Mouse (Mus musculus): ENCODE data around the gene Qtrt2. TPM values are rescaled to one million over a fixed set of nuclear protein-coding genes. Genes with fewer than 3 reads are reported as not detected.

Qtrt2 gene
- polyA plus RNA-seq, 1 experiment, result 11.4 TPM

GRCm38 (mm10) chr16:43935367-43935766 is 8.8 kb upstream of the Qtrt2 start:
- Histone ChIP-seq H3K27ac (ENCODE audit: control insufficient read depth, insufficient read depth, low read depth, low read length, poor library complexity) (no peak overlapping the region), H3K4me1 (ENCODE audit: control insufficient read depth, insufficient read depth, low read length) (no peaks in the 10 kb centered on the region), H3K4me3 (replicated peaks; ENCODE audit: control insufficient read depth, low read depth, low read length) (no peak overlapping the region)
- TF ChIP-seq POLR2A (IDR thresholded peaks at IDR 0.05; ENCODE audit: borderline replicate concordance, control insufficient read depth, low read depth, low read length), result no peak
- no peak for TF ChIP-seq CTCF (IDR thresholded peaks at IDR 0.05; ENCODE audit: control insufficient read depth, insufficient read depth, low read length)
- 76% methylated on average over 3 of the region's 3 CpGs for WGBS

GRCm38 (mm10) chr16:43934856-43935255 is 8.2 kb upstream of the Qtrt2 start:
- H3K4me1 ChIP-seq (ENCODE audit: control insufficient read depth, insufficient read depth, low read length), result no peaks in the 10 kb centered on the region
- H3K4me3 ChIP-seq (replicated peaks; ENCODE audit: control insufficient read depth, low read depth, low read length), result no peak overlapping the region
- no peak for TF ChIP-seq CTCF (IDR thresholded peaks at IDR 0.05; ENCODE audit: control insufficient read depth, insufficient read depth, low read length)
- WGBS, result 86% methylated on average over 8 of the region's 8 CpGs
- H3K27ac ChIP-seq (ENCODE audit: control insufficient read depth, insufficient read depth, low read depth, low read length, poor library complexity), result no peak overlapping the region

GRCm38 (mm10) chr16:43933041-43933440 is 6.4 kb upstream of the Qtrt2 start:
- WGBS, result 89% methylated on average over 6 of the region's 6 CpGs
- Histone ChIP-seq H3K4me3 (replicated peaks; ENCODE audit: control insufficient read depth, low read depth, low read length) (no peak overlapping the region), H3K4me1 (ENCODE audit: control insufficient read depth, insufficient read depth, low read length) (no peaks in the 10 kb centered on the region), H3K27ac (ENCODE audit: control insufficient read depth, insufficient read depth, low read depth, low read length, poor library complexity) (no peak overlapping the region)
- TF ChIP-seq CTCF (IDR thresholded peaks at IDR 0.05; ENCODE audit: control insufficient read depth, insufficient read depth, low read length), result no peak
- no peak for TF ChIP-seq POLR2A (IDR thresholded peaks at IDR 0.05; ENCODE audit: borderline replicate concordance, control insufficient read depth, low read depth, low read length)

- no peak overlapping the region for H3K4me3 ChIP-seq (replicated peaks; ENCODE audit: control insufficient read depth, low read depth, low read length)
- H3K27ac ChIP-seq (ENCODE audit: control insufficient read depth, insufficient read depth, low read depth, low read length, poor library complexity), result no peak overlapping the region
- WGBS, result 77% methylated on average over 7 of the region's 7 CpGs
- H3K4me1 ChIP-seq (ENCODE audit: control insufficient read depth, insufficient read depth, low read length), result no peaks in the 10 kb centered on the region
- TF ChIP-seq POLR2A (IDR thresholded peaks at IDR 0.05; ENCODE audit: borderline replicate concordance, control insufficient read depth, low read depth, low read length) (no peak), CTCF (IDR thresholded peaks at IDR 0.05; ENCODE audit: control insufficient read depth, insufficient read depth, low read length) (no peak)
These were observed 5.7 kb upstream of the Qtrt2 start for GRCm38 (mm10) chr16:43932319-43932718.

- H3K4me3 ChIP-seq (replicated peaks; ENCODE audit: control insufficient read depth, low read depth, low read length), result no peak overlapping the region
- no peak for TF ChIP-seq CTCF (IDR thresholded peaks at IDR 0.05; ENCODE audit: control insufficient read depth, insufficient read depth, low read length)
- no peak for TF ChIP-seq POLR2A (IDR thresholded peaks at IDR 0.05; ENCODE audit: borderline replicate concordance, control insufficient read depth, low read depth, low read length)
- no peaks in the 10 kb centered on the region for H3K4me1 ChIP-seq (ENCODE audit: control insufficient read depth, insufficient read depth, low read length)
- H3K27ac ChIP-seq (ENCODE audit: control insufficient read depth, insufficient read depth, low read depth, low read length, poor library complexity), result no peak overlapping the region
- WGBS, result 85% methylated on average over 3 of the region's 3 CpGs
These were observed 4.9 kb upstream of the Qtrt2 start for GRCm38 (mm10) chr16:43931502-43931901.

GRCm38 (mm10) chr16:43930577-43930976 is 4.0 kb upstream of the Qtrt2 start:
- no peak overlapping the region for H3K27ac ChIP-seq (ENCODE audit: control insufficient read depth, insufficient read depth, low read depth, low read length, poor library complexity)
- no peak for TF ChIP-seq CTCF (IDR thresholded peaks at IDR 0.05; ENCODE audit: control insufficient read depth, insufficient read depth, low read length)
- TF ChIP-seq POLR2A (IDR thresholded peaks at IDR 0.05; ENCODE audit: borderline replicate concordance, control insufficient read depth, low read depth, low read length), result no peak
- no peak overlapping the region for H3K4me3 ChIP-seq (replicated peaks; ENCODE audit: control insufficient read depth, low read depth, low read length)
- H3K4me1 ChIP-seq (ENCODE audit: control insufficient read depth, insufficient read depth, low read length), result no peaks in the 10 kb centered on the region

GRCm38 (mm10) chr16:43925846-43926245 is 763 bp downstream of the Qtrt2 start:
- no peak for TF ChIP-seq CTCF (IDR thresholded peaks at IDR 0.05; ENCODE audit: control insufficient read depth, insufficient read depth, low read length)
- TF ChIP-seq POLR2A (IDR thresholded peaks at IDR 0.05; ENCODE audit: borderline replicate concordance, control insufficient read depth, low read depth, low read length), result no peak
- Histone ChIP-seq H3K27ac (ENCODE audit: control insufficient read depth, insufficient read depth, low read depth, low read length, poor library complexity) (no peak overlapping the region), H3K4me3 (replicated peaks; ENCODE audit: control insufficient read depth, low read depth, low read length) (no peak overlapping the region), H3K4me1 (ENCODE audit: control insufficient read depth, insufficient read depth, low read length) (no peaks in the 10 kb centered on the region)
- 76% methylated on average over 1 of the region's 1 CpGs for WGBS

GRCm38 (mm10) chr16:43925001-43925558 is 1.5 kb downstream of the Qtrt2 start:
- no peak overlapping the region for H3K27ac ChIP-seq (ENCODE audit: control insufficient read depth, insufficient read depth, low read depth, low read length, poor library complexity)
- 67% methylated on average over 6 of the region's 6 CpGs for WGBS
- TF ChIP-seq POLR2A (IDR thresholded peaks at IDR 0.05; ENCODE audit: borderline replicate concordance, control insufficient read depth, low read depth, low read length), result no peak
- TF ChIP-seq CTCF (IDR thresholded peaks at IDR 0.05; ENCODE audit: control insufficient read depth, insufficient read depth, low read length), result no peak
- no peak overlapping the region for H3K4me3 ChIP-seq (replicated peaks; ENCODE audit: control insufficient read depth, low read depth, low read length)
- H3K4me1 ChIP-seq (ENCODE audit: control insufficient read depth, insufficient read depth, low read length), result no peaks in the 10 kb centered on the region

- no peak for TF ChIP-seq POLR2A (IDR thresholded peaks at IDR 0.05; ENCODE audit: borderline replicate concordance, control insufficient read depth, low read depth, low read length)
- no peak for TF ChIP-seq CTCF (IDR thresholded peaks at IDR 0.05; ENCODE audit: control insufficient read depth, insufficient read depth, low read length)
- Histone ChIP-seq H3K4me3 (replicated peaks; ENCODE audit: control insufficient read depth, low read depth, low read length) (no peak overlapping the region), H3K4me1 (ENCODE audit: control insufficient read depth, insufficient read depth, low read length) (no peaks in the 10 kb centered on the region), H3K27ac (ENCODE audit: control insufficient read depth, insufficient read depth, low read depth, low read length, poor library complexity) (no peak overlapping the region)
- 68% methylated on average over 3 of the region's 3 CpGs for WGBS
These were observed 4.0 kb downstream of the Qtrt2 start for GRCm38 (mm10) chr16:43922630-43923029.
